Mouse (Mus musculus) liver, postnatal 0 days (tissue): ENCODE results near the gene 4430402I18Rik.
"Not testable (repeated sequence)": the region's sequence is repeated elsewhere in the genome, so short reads cannot be mapped to it uniquely, and the experiment has no call there.

Source experiments
- CTCF ChIP-seq: sonication (generic); IDR thresholded peaks from 2 replicates; pipeline ENCODE4 v1.5.1; 2016; ENCODE audit warnings: antibody characterized with exemption, low read depth
- EP300 ChIP-seq: IDR thresholded peaks from 2 replicates; pipeline ENCODE4 v1.6.1; 2016; ENCODE audit warnings: antibody characterized with exemption, low read depth, mild to moderate bottlenecking

DNA sequence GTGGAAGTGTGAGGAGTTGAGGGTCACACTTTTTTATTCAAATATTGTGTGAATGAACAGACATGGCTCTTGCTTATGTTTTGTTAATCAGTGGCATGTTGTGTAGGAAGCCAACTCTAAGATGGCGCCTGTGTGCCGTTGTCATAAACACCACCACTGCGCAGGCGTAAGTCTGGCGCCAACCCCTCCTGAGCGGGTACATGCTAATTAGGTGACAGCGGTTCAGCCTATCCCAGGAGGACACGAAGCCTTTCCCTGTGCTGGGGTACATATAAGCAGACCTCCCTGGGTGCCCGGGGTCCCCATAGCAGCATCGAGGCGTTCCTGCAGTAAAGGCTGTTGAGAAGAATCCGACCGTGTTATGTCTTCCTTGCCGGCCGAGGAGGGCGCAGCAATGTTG lies 32.7 kb upstream of the 4430402I18Rik start:
- TF ChIP-seq CTCF, EP300: not testable (repeated sequence)
